Mouse (Mus musculus) heart, embryonic 13.5 days (tissue): ENCODE results near the gene Tbata. TPM values are rescaled to one million over a fixed set of nuclear protein-coding genes. Genes with fewer than 3 reads are reported as not detected.

ENCODE experiments used
- ATAC-seq: fragments of 200-750 bp; cut with Nextera tagmentation; 2 replicates; pipeline ENCODE4 v1.8.0; 2017; ENCODE audit warnings: moderate TSS enrichment; ENCODE audit not compliant: insufficient number of reproducible peaks, low FRiP score, low TSS enrichment; ENCODE audit errors: extremely low read depth
- H3K27ac ChIP-seq: fragments of 300-500 bp; sonication (generic); replicated peaks from 2 replicates; pipeline ENCODE4 v1.5.1; 2015; ENCODE audit warnings: moderate library complexity, mild to moderate bottlenecking, inconsistent platforms
- H3K27me3 ChIP-seq: fragments of 300-500 bp; sonication (generic); replicated peaks from 2 replicates; pipeline ENCODE4 v1.6.1; 2015; ENCODE audit warnings: mild to moderate bottlenecking, inconsistent platforms
- H3K36me3 ChIP-seq: fragments of 300-500 bp; sonication (generic); 2 replicates; pipeline ENCODE4 v1.6.1; 2015; ENCODE audit warnings: mild to moderate bottlenecking, inconsistent platforms
- H3K4me1 ChIP-seq: fragments of 300-500 bp; sonication (generic); 2 replicates; pipeline ENCODE4 v1.6.1; 2015; ENCODE audit warnings: inconsistent platforms
- H3K4me2 ChIP-seq: fragments of 300-500 bp; sonication (generic); 2 replicates; pipeline ENCODE4 v1.6.1; 2015; ENCODE audit warnings: inconsistent platforms, mild to moderate bottlenecking, moderate library complexity
- H3K4me3 ChIP-seq: fragments of 300-500 bp; sonication (generic); 2 replicates; pipeline ENCODE4 v1.5.1; 2015; ENCODE audit warnings: moderate library complexity, mild to moderate bottlenecking, inconsistent platforms
- H3K9ac ChIP-seq: fragments of 300-500 bp; sonication (generic); 2 replicates; pipeline ENCODE4 v1.6.1; 2015; ENCODE audit warnings: inconsistent platforms, mild to moderate bottlenecking, moderate library complexity
- H3K9me3 ChIP-seq: fragments of 300-500 bp; sonication (generic); 2 replicates; pipeline ENCODE4 v1.6.1; 2016; ENCODE audit warnings: inconsistent platforms
- WGBS: fragments of 180-500 bp; shearing (Covaris S2); methylation state at CpG from one replicate; pipeline ENCODE4 v1.1.7; 2015; ENCODE audit warnings: mixed read lengths; 5-methylcytosine and 5-hydroxymethylcytosine counted together
- polyA plus RNA-seq: library from polyadenylated mRNA; unstranded; fragments of >200 nt; fragmentation: Nextera tagmentation; extraction: Ambion mirVana; gene quantifications from 2 replicates; pipeline ENCODE4 v1.2.1, GENCODE M21; 2015

Gene Tbata
- polyA plus RNA-seq, 1 experiment from 2014 or later: not detected

DNA sequence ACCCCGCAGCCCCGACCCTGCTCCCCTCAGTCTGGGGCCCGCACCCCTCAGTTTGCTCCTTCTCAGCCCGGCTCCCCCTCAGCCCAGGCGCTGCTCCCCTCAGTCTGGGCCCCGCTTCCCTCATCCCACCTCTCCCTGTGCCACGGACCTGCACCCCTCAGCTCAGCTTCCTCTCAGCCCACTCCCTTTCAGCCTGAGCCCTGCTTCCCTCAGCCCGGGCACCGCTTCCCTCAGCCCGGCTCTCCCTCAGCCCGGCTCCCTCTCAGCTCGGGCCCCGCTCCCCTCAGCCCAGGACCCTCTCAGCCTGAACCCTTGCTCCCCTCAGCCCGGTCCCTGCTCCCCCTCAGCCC lies 25.0 kb upstream of the Tbata start:
- H3K9me3 ChIP-seq: no peaks in the 10 kb centered on the region
- peak overlapping the region; percentile 96 for H3K27ac ChIP-seq
- peaks cover 5% of the 10 kb centered on the region; the same call in 1 of the 2 replicates for H3K36me3 ChIP-seq
- peak overlapping the region; percentile 90 for H3K4me3 ChIP-seq
- H3K4me2 ChIP-seq: peak overlapping the region; percentile 99
- H3K9ac ChIP-seq: peak overlapping the region; percentile 98
- peak; percentile 10; the same call in 1 of the 2 replicates for ATAC-seq
- no peaks in the 10 kb centered on the region for H3K27me3 ChIP-seq
- H3K4me1 ChIP-seq: peaks cover 21% of the 10 kb centered on the region
- WGBS: 2% methylated on average over 14 of the region's 14 CpGs

- under 1% methylated on average over 82 of the region's 82 CpGs for WGBS
- peak within 1 kb of the TSS; percentile 96 for H3K27ac ChIP-seq
These were observed 24.4 kb upstream of the Tbata start, which contains the start of gene Sgpl1 for GRCm38 (mm10) chr10:61147157-61148040. Sgpl1 (minus strand) TSS chr10:61147703.

DNA sequence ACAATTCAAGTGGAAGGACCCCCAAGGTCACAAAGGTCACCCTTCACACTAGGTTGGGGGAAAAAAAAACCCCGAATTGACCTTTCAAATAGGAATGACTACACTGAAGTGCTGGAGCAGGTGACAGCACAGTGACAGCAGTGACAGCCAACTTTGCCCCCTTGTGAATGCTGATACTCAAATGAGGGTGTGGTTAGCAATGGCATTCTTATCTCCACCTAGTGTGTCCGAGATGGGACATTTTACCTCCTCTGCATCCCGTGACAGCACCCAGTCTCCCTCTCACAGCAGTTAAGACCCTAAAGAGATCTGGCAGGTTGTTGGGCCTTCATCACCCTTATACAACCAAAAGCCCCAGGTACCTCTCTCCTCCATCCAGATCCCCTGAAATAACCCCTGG lies 22.3 kb upstream of the Tbata start:
- Histone ChIP-seq H3K27ac (no peak overlapping the region), H3K4me3 (no peak overlapping the region), H3K36me3 (no peaks in the 10 kb centered on the region), H3K4me2 (no peak overlapping the region), H3K4me1 (peaks cover 31% of the 10 kb centered on the region), H3K9ac (no peak overlapping the region), H3K9me3 (no peaks in the 10 kb centered on the region), H3K27me3 (no peaks in the 10 kb centered on the region)
- ATAC-seq: no peak
- 38% methylated on average over 3 of the region's 3 CpGs for WGBS

More at GRCm38 (mm10) chr10:61147157-61148040, 24.4 kb upstream of the Tbata start, which contains the start of gene Sgpl1:
- Histone ChIP-seq H3K4me2 (peak within 1 kb of the TSS; percentile 99), H3K36me3 (peaks cover 5% of the 10 kb centered on the region; the same call in 1 of the 2 replicates), H3K27me3 (no peaks in the 10 kb centered on the region), H3K4me3 (peak within 1 kb of the TSS; percentile 90), H3K9me3 (no peaks in the 10 kb centered on the region), H3K9ac (peak within 1 kb of the TSS; percentile 98), H3K4me1 (peaks cover 21% of the 10 kb centered on the region)
- ATAC-seq: peak; percentile 79

GRCm38 (mm10) chr10:61150616-61151015 lies 21.1 kb upstream of the Tbata start:
- peak overlapping the region; percentile 36; the same call in 1 of the 2 replicates for H3K27ac ChIP-seq
- H3K4me1 ChIP-seq: peaks cover 25% of the 10 kb centered on the region
- no peaks in the 10 kb centered on the region for H3K36me3 ChIP-seq
- no peaks in the 10 kb centered on the region for H3K9me3 ChIP-seq
- ATAC-seq: no peak
- no peaks in the 10 kb centered on the region for H3K27me3 ChIP-seq
- 27% methylated on average over 6 of the region's 6 CpGs for WGBS
- H3K4me3 ChIP-seq: no peak overlapping the region
- H3K4me2 ChIP-seq: no peak overlapping the region
- no peak overlapping the region for H3K9ac ChIP-seq

DNA sequence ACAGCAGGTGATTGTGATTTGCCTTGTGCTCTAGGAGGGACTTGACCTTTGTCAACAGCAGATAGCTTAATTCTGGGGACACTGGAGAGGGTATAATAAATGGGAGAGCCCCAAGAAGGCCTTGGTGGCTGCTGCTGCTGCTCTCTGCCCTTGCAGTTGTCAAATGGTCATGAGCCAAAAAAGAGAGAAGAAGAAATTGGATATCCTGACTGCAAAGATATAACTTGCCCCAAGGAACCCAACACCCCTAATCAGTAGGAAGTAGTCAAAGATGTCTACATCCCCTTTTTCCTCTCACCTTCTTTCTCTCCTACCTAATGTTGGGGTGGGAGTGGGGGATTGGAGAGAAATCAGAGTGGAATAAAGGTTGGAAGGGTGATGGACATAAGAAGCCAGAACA lies 19.6 kb upstream of the Tbata start:
- no peaks in the 10 kb centered on the region for H3K36me3 ChIP-seq
- no peaks in the 10 kb centered on the region for H3K27me3 ChIP-seq
- H3K27ac ChIP-seq: no peak overlapping the region
- H3K9me3 ChIP-seq: no peaks in the 10 kb centered on the region
- peaks cover 22% of the 10 kb centered on the region for H3K4me1 ChIP-seq
- no peak for ATAC-seq
- no peak overlapping the region for H3K4me3 ChIP-seq
- no peak overlapping the region for H3K9ac ChIP-seq
- H3K4me2 ChIP-seq: no peak overlapping the region

DNA sequence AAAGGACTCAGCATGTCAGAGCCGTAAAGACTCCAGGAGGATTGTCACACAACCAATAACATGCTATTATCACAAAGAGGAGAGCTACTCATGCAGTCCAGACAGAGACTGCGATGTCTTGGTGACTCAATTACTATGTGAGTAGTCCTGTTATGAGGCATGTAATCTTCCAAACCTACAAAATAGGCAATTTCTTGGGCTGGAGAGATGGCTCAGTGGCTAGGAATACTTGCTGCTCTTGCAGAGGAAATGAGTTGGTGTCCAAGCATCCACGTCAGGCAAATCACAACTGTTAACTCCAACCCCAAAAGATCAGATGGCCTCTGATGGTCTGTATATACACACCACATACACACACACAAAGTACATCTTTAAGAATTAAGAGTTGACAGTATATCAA lies 16.1 kb upstream of the Tbata start:
- Histone ChIP-seq H3K27me3 (no peaks in the 10 kb centered on the region), H3K4me2 (no peak overlapping the region)
- ATAC-seq: no peak

GRCm38 (mm10) chr10:61156453-61156852 lies 15.3 kb upstream of the Tbata start:
- Histone ChIP-seq H3K4me3 (no peak overlapping the region), H3K4me1 (peaks cover 12% of the 10 kb centered on the region), H3K27me3 (no peaks in the 10 kb centered on the region), H3K27ac (no peak overlapping the region), H3K4me2 (no peak overlapping the region), H3K36me3 (no peaks in the 10 kb centered on the region), H3K9ac (no peak overlapping the region), H3K9me3 (no peaks in the 10 kb centered on the region)
- ATAC-seq: no peak
- WGBS: 81% methylated on average over 2 of the region's 2 CpGs

More for the DNA sequence above, 16.1 kb upstream of the Tbata start:
- Histone ChIP-seq H3K27ac (no peak overlapping the region), H3K4me1 (peaks cover 14% of the 10 kb centered on the region), H3K9me3 (no peaks in the 10 kb centered on the region), H3K4me3 (no peak overlapping the region), H3K9ac (no peak overlapping the region), H3K36me3 (no peaks in the 10 kb centered on the region)
- WGBS: 67% methylated on average over 3 of the region's 3 CpGs

DNA sequence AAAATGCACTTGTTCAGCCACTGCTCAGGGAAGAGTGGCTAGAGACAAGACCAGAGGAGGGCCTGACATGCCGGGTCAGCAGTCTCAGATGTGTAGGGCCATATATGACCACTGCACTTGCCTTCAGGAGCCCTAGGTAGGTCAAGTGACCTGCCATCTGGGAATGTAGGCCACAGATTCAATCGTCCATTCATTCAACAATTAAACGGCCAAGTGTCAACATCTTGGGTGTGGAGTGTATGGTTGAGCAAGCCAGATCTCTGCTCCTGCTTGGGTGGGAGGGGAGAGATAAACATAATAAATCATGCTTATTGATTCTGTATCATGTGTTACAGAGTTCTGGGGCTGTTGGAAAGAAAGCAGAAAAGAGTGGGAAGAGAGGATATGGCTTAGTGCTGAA lies 13.2 kb upstream of the Tbata start:
- WGBS: 73% methylated on average over 3 of the region's 3 CpGs
- Histone ChIP-seq H3K9ac (no peak overlapping the region), H3K4me1 (peaks cover 5% of the 10 kb centered on the region), H3K27me3 (no peaks in the 10 kb centered on the region), H3K4me2 (no peak overlapping the region), H3K36me3 (no peaks in the 10 kb centered on the region), H3K9me3 (no peaks in the 10 kb centered on the region), H3K4me3 (no peak overlapping the region), H3K27ac (no peak overlapping the region)
- ATAC-seq: no peak

GRCm38 (mm10) chr10:61160089-61160488 lies 11.7 kb upstream of the Tbata start:
- no peaks in the 10 kb centered on the region for H3K36me3 ChIP-seq
- H3K4me1 ChIP-seq: no peaks in the 10 kb centered on the region
- H3K9ac ChIP-seq: no peak overlapping the region
- H3K27ac ChIP-seq: no peak overlapping the region
- no peaks in the 10 kb centered on the region for H3K9me3 ChIP-seq
- WGBS: 68% methylated on average over 7 of the region's 7 CpGs
- no peak for ATAC-seq
- H3K4me2 ChIP-seq: no peak overlapping the region
- no peak overlapping the region for H3K4me3 ChIP-seq
- H3K27me3 ChIP-seq: no peaks in the 10 kb centered on the region

DNA sequence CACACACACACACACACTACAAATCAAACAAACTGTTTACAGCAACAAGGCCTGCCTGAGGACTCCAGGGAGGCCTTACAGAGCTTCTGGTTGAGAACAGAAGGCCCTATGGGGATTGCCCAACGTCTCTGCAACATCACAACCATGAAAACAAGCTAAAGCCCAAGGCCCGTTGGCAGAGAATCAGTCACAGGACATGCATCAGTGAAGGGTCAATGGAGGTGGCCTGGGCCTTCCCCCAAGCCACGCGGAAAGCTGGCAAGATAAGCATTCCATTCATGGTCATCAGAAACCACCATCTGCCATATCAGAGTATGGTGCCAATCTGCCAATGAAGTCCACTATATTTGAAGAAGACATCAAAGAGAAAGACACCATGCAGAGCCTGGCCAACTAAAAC lies 11.1 kb upstream of the Tbata start:
- Histone ChIP-seq H3K4me3 (no peak overlapping the region), H3K27me3 (no peaks in the 10 kb centered on the region), H3K4me2 (no peak overlapping the region), H3K9me3 (no peaks in the 10 kb centered on the region), H3K9ac (no peak overlapping the region), H3K27ac (no peak overlapping the region), H3K36me3 (no peaks in the 10 kb centered on the region), H3K4me1 (no peaks in the 10 kb centered on the region)
- no peak for ATAC-seq
- WGBS: 65% methylated on average over 4 of the region's 4 CpGs

DNA sequence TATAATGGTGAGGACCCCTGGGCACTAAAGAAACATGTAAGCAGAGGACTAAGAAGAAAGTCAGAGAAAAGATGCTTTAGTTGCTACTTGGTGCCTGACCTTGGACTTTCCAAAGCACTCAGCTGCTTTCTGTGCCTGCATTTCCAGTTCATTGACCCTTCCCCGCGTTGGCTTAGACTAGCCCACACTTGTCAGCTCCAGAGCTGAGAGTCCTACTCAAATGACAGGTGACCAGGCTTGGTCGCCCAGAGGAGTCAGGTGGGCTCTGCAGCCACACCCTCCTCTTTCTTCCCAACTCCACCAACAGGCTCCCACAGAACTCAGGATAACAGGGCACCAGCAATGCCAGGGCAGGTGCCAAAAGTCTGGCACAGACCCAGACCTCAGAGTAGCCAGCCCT lies 9.4 kb upstream of the Tbata start:
- Histone ChIP-seq H3K9ac (no peak overlapping the region), H3K9me3 (no peaks in the 10 kb centered on the region), H3K4me2 (no peak overlapping the region), H3K36me3 (no peaks in the 10 kb centered on the region), H3K4me3 (no peak overlapping the region), H3K27me3 (no peaks in the 10 kb centered on the region; the same call in 1 of the 2 replicates), H3K4me1 (no peaks in the 10 kb centered on the region), H3K27ac (no peak overlapping the region)
- 75% methylated on average over 3 of the region's 3 CpGs for WGBS
- ATAC-seq: no peak
